Mouse (Mus musculus) heart, embryonic 16.5 days (tissue): ENCODE data around the gene Arhgap35. TPM values are rescaled to one million over a fixed set of nuclear protein-coding genes. Genes with fewer than 3 reads are reported as not detected.

Experiments used
- ATAC-seq: fragments of 200-750 bp; cut with Nextera tagmentation; replicated peaks from 2 replicates; pipeline ENCODE4 v1.8.0; 2017; ENCODE audit warnings: moderate number of reproducible peaks; ENCODE audit not compliant: insufficient read depth, low FRiP score; ENCODE audit errors: extremely low read depth
- H3K27ac ChIP-seq: fragments of 300-500 bp; sonication (generic); 2 replicates; pipeline ENCODE4 v1.5.1; 2014; ENCODE audit warnings: mild to moderate bottlenecking, low read length, control low read depth, moderate library complexity
- H3K27me3 ChIP-seq: fragments of 300-500 bp; sonication (generic); 2 replicates; pipeline ENCODE4 v1.6.1; 2014; ENCODE audit warnings: low read length, mixed read lengths; ENCODE audit not compliant: control insufficient read depth, insufficient read depth
- H3K36me3 ChIP-seq: fragments of 300-500 bp; sonication (generic); 2 replicates; pipeline ENCODE4 v1.6.1; 2014; ENCODE audit not compliant: control insufficient read depth, insufficient read depth
- H3K4me1 ChIP-seq: fragments of 300-500 bp; sonication (generic); 2 replicates; pipeline ENCODE4 v1.6.1; 2014; ENCODE audit warnings: low read length, mixed read lengths; ENCODE audit not compliant: control insufficient read depth, insufficient read depth
- H3K4me2 ChIP-seq: fragments of 300-500 bp; sonication (generic); 2 replicates; pipeline ENCODE4 v1.6.1; 2014; ENCODE audit warnings: low read depth, mild to moderate bottlenecking, control low read depth, low read length
- H3K4me3 ChIP-seq: fragments of 300-500 bp; sonication (generic); 2 replicates; pipeline ENCODE4 v1.5.1; 2014; ENCODE audit warnings: mild to moderate bottlenecking, control low read depth, low read length
- H3K9ac ChIP-seq: fragments of 300-500 bp; sonication (generic); 2 replicates; pipeline ENCODE4 v1.6.1; 2014; ENCODE audit warnings: low read length, control low read depth
- H3K9me3 ChIP-seq: fragments of 300-500 bp; sonication (generic); replicated peaks from 2 replicates; pipeline ENCODE4 v1.6.1; 2016; ENCODE audit warnings: low read length; ENCODE audit not compliant: control insufficient read depth
- WGBS: fragments of 180-500 bp; shearing (Covaris S2); extraction: QIAGEN DNeasy Blood & Tissue Kit; methylation state at CpG from one replicate; pipeline ENCODE4 v1.1.7; 2014; 5-methylcytosine and 5-hydroxymethylcytosine counted together
- polyA plus RNA-seq: library from polyadenylated mRNA; unstranded; fragments of >200 nt; fragmentation: Nextera tagmentation; extraction: Ambion mirVana; gene quantifications from 2 replicates; pipeline ENCODE4 v1.2.1, GENCODE M21; 2015

The Arhgap35 gene
- polyA plus RNA-seq, 1 experiment from 2014 or later, result 12.9 TPM

GRCm38 (mm10) chr7:16584384-16584783 is 30.4 kb downstream of the Arhgap35 start:
- ATAC-seq, result no peak; the same call in 1 of the 2 replicates

GRCm38 (mm10) chr7:16583775-16584174 is 31.0 kb downstream of the Arhgap35 start:
- Histone ChIP-seq H3K27me3 (no peaks in the 10 kb centered on the region), H3K4me2 (peak overlapping the region; percentile 19), H3K4me1 (peaks cover 72% of the 10 kb centered on the region), H3K36me3 (no peaks in the 10 kb centered on the region), H3K9me3 (no peaks in the 10 kb centered on the region), H3K9ac (peak overlapping the region; percentile 26; the same call in 1 of the 2 replicates), H3K27ac (peak overlapping the region; percentile 96), H3K4me3 (no peak overlapping the region)
- ATAC-seq, result peak; percentile 63
- WGBS, result 54% methylated on average over 1 of the region's 1 CpGs

More at GRCm38 (mm10) chr7:16584384-16584783, 30.4 kb downstream of the Arhgap35 start:
- H3K36me3 ChIP-seq, result no peaks in the 10 kb centered on the region
- H3K27ac ChIP-seq, result peak overlapping the region; percentile 96
- peaks cover 78% of the 10 kb centered on the region for H3K4me1 ChIP-seq
- H3K9me3 ChIP-seq, result no peaks in the 10 kb centered on the region
- peak overlapping the region; percentile 26; the same call in 1 of the 2 replicates for H3K9ac ChIP-seq
- H3K4me2 ChIP-seq, result peak overlapping the region; percentile 19
- no peak overlapping the region for H3K4me3 ChIP-seq
- H3K27me3 ChIP-seq, result no peaks in the 10 kb centered on the region

GRCm38 (mm10) chr7:16582299-16582698 is 32.5 kb downstream of the Arhgap35 start:
- H3K27me3 ChIP-seq, result no peaks in the 10 kb centered on the region
- WGBS, result 35% methylated on average over 3 of the region's 3 CpGs
- no peak for ATAC-seq
- no peak overlapping the region for H3K4me3 ChIP-seq
- H3K9me3 ChIP-seq, result no peaks in the 10 kb centered on the region
- H3K36me3 ChIP-seq, result no peaks in the 10 kb centered on the region
- H3K9ac ChIP-seq, result peak overlapping the region; percentile 24; the same call in 1 of the 2 replicates
- peak overlapping the region; percentile 93 for H3K27ac ChIP-seq
- H3K4me1 ChIP-seq, result peaks cover 69% of the 10 kb centered on the region
- peak overlapping the region; percentile 5; the same call in 1 of the 2 replicates for H3K4me2 ChIP-seq

GRCm38 (mm10) chr7:16581276-16582100 is 33.3 kb downstream of the Arhgap35 start:
- WGBS, result 49% methylated on average over 13 of the region's 13 CpGs
- H3K4me2 ChIP-seq, result peak overlapping the region; percentile 7; the same call in 1 of the 2 replicates
- no peak overlapping the region for H3K4me3 ChIP-seq
- H3K36me3 ChIP-seq, result no peaks in the 10 kb centered on the region
- peak; percentile 42; the same call in 1 of the 2 replicates for ATAC-seq
- H3K9me3 ChIP-seq, result no peaks in the 10 kb centered on the region
- H3K27me3 ChIP-seq, result no peaks in the 10 kb centered on the region
- H3K9ac ChIP-seq, result peak overlapping the region; percentile 39; the same call in 1 of the 2 replicates
- H3K27ac ChIP-seq, result peak overlapping the region; percentile 93
- H3K4me1 ChIP-seq, result peaks cover 61% of the 10 kb centered on the region

GRCm38 (mm10) chr7:16576719-16577118 is 38.1 kb downstream of the Arhgap35 start:
- ATAC-seq, result no peak
- WGBS, result 57% methylated on average over 1 of the region's 1 CpGs
- Histone ChIP-seq H3K36me3 (no peaks in the 10 kb centered on the region), H3K9ac (no peak overlapping the region), H3K27me3 (no peaks in the 10 kb centered on the region), H3K9me3 (no peaks in the 10 kb centered on the region), H3K4me3 (no peak overlapping the region), H3K4me2 (no peak overlapping the region), H3K27ac (no peak overlapping the region), H3K4me1 (peaks cover 24% of the 10 kb centered on the region)

- no peaks in the 10 kb centered on the region for H3K27me3 ChIP-seq
- H3K4me2 ChIP-seq, result no peak overlapping the region
- no peak overlapping the region for H3K9ac ChIP-seq
- no peak overlapping the region; the same call in 1 of the 2 replicates for H3K27ac ChIP-seq
- peaks cover 14% of the 10 kb centered on the region for H3K4me1 ChIP-seq
- ATAC-seq, result no peak
- H3K9me3 ChIP-seq, result no peaks in the 10 kb centered on the region
- 94% methylated on average over 1 of the region's 1 CpGs for WGBS
- H3K4me3 ChIP-seq, result no peak overlapping the region
- H3K36me3 ChIP-seq, result no peaks in the 10 kb centered on the region
These were observed 43.6 kb downstream of the Arhgap35 start for GRCm38 (mm10) chr7:16571191-16571590.

GRCm38 (mm10) chr7:16570737-16571136 is 44.1 kb downstream of the Arhgap35 start:
- WGBS, result 66% methylated on average over 1 of the region's 1 CpGs
- H3K4me1 ChIP-seq, result peaks cover 14% of the 10 kb centered on the region
- H3K27ac ChIP-seq, result peak overlapping the region; percentile 30
- H3K4me3 ChIP-seq, result no peak overlapping the region
- H3K36me3 ChIP-seq, result no peaks in the 10 kb centered on the region
- no peak for ATAC-seq
- H3K4me2 ChIP-seq, result no peak overlapping the region
- no peak overlapping the region for H3K9ac ChIP-seq
- H3K9me3 ChIP-seq, result no peaks in the 10 kb centered on the region
- H3K27me3 ChIP-seq, result no peaks in the 10 kb centered on the region

- H3K4me2 ChIP-seq, result no peak overlapping the region
- 86% methylated on average over 8 of the region's 8 CpGs for WGBS
- H3K36me3 ChIP-seq, result peaks cover 44% of the 10 kb centered on the region
- H3K27me3 ChIP-seq, result no peaks in the 10 kb centered on the region
- peaks cover under 1% of the 10 kb centered on the region for H3K4me1 ChIP-seq
- H3K9me3 ChIP-seq, result no peaks in the 10 kb centered on the region
- ATAC-seq, result no peak
- H3K27ac ChIP-seq, result no peak overlapping the region
- no peak overlapping the region for H3K9ac ChIP-seq
- H3K4me3 ChIP-seq, result no peak overlapping the region
These were observed 50.3 kb downstream of the Arhgap35 start for GRCm38 (mm10) chr7:16564491-16564890.
